Mouse (Mus musculus) lung, postnatal 25 days (tissue): ENCODE measurements at regions not wholly inside any gene's neighbourhood (a gene's known extent, or its start where the extent isn't known, plus 50 kb on each side); places are given as distances from the start of the nearest gene placed in this dataset.

ENCODE experiments used
- DNase-seq: peaks from one replicate; pipeline ENCODE4 v3.0.0; 2022; ENCODE audit warnings: low spot score

DNA sequence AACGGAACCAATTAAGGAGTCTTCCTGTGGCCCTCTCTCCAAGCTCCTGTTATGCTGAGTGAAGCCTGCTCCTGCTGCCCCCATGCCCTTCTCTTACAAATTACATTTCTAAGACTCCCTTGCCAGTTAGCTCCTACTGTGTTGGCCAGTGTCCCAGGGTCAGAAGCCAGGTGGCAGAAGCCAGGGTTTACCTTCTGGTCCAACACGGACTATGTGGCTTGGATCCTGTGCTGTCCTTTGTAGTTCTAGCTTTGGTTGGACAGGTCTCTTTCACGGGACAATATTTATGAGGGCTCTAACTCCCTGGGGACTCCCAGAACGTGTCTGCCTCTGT is 134.3 kb downstream of the Nufip1 start:
- DNase-seq, result no peak

DNA sequence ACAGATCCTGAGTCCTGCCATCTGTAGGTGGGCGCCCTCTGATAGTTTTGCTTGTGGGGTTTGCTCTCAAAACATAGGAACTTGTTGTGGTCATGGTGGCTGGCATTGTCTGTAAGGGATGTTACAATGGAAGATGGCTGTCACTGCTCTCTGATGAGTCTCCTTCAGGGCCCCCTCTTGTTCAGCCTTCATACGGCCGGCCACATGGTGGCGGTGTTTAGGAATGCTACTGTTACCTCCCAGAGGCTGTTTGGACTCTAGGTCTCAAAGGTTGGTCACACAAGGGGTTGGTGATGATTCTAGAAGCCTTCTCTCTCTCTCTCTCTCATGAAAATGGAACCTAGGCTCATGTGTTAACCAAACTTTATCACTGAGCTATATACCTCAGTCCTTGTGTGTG is 137.0 kb downstream of the Nufip1 start:
- no peak for DNase-seq

DNA sequence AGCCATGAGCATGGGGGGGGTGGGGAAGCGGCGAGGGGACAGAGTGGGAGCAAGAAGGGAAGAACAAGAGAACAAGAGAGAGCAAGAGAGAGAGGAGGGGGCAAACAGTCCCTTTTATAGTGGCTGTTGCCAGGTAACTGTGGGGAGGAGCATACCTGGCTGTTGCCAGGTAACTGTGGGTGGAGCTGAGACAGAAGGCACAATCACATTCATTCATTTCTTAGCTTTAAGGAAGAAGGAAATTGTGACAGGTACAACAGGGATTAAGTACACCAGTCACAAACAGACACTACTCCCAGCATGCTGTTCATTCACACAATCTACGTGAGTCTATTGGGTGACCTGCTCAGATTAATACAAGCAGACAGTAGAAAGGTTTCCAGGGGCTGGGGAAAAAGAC is 143.2 kb downstream of the Nufip1 start:
- no peak for DNase-seq

DNA sequence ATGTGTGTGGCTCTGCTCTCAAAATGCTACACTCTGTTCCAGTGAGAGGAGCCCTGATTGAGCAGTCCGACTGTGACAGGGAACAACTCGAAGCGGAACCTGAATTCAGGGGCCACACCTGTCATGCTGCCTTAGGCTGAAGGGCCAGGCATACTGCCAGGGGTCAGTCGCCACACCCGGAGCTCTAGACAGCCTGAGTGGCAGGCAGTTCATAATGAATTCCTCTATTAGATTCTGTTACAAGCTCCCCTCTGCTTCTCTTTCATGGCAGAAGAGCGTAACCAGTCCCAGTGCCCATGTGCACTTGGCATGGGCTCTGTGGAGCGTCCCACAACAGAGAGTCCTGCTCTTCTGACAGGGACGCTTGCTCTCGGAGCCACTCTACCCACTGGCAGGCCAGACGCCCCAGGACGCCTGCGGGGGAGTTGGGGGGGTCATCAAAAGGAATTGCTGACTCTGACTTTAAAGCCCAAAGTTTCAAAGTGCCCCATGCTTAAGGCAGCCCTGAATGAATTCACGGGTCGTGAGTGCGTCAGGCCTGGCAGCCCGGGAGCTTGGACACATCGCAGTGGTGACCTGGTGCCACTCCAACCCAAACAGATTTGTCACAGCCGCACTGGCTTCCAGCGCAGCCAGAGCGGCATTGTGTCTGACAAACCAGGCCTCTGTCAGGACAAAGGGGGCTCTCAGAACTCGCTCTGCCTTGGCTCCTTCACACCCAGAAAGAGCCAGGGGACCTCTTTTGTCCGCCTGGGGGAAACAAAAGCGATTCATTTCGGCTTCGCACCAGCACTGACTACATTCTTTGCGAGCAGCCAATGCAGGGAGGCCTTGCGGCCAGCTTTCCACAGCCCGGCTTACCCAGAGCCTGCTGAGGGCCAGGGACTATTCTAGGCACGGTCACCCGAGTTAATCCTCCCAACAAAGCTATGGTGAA is 144.1 kb downstream of the Nufip1 start:
- peak; percentile 23 for DNase-seq

DNA sequence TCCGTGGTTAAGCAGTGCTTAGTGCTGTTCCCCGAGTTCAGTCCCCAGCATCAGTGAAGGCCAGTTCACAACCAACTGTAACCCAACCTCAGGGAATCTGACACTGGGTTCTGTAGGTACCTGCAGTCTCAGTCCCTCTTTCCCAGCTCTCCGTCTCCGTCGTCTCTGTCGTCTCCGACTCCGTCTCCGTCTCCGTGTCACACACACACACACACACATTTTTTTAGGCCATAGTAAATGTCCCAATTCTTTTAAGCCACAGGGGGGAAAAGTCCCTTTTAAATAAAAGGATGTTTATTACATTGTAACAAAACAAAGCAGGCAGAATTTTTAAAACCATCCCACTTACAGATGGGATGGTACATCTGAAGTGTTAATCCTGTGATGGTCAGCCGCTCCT is 145.3 kb downstream of the Nufip1 start:
- no peak for DNase-seq

DNA sequence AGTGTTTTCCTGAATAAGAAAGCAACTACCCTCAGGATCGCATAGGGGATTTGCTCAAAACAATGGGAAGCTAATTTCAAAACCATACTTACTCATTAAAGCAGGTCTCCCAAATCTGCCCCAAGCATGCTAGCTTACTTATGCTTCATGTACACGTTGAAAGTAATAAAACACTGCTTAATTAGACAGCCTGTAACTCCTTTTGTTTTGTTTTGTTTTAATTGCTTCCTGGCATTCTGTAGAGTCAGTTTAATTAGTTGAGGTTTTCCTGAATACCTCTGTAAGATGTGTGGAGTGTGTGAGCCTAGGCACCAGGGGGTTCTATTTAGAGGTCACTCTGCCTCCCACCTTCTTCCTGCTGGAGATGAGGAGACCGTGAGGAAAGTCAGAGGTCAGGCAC is 147.9 kb downstream of the Nufip1 start:
- DNase-seq, result no peak

DNA sequence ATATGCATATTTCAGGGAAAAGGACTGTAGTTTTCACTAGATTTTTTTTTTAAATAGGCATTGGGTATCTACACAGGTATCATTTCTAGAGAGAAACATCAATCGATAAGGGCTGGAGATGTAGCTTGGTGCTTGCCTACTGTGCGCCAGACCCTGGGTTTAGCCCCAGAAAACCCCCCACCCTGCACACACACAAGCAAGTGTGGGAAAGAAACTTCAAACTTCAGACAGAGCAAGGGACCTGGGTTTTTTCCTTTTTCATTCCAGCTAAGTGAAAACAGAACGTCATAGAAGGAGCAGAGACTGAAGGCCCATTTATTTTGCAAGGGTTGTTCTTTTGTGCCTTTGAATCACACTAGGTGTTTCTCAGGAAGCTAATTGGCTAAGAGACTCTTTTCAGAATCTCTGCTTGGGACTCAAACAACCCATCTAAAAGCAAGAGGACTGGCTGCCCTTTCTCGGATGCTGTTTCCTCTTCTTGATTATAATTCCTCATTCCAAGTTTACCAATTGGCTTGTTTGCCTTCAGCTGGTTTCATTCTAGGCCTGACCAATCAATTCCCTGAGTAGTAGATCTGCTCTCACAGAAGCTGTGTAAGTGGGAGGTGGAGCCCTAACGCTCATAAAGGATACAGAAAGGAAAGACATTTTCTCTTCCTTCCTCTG is 150.1 kb downstream of the Nufip1 start:
- DNase-seq, result no peak

DNA sequence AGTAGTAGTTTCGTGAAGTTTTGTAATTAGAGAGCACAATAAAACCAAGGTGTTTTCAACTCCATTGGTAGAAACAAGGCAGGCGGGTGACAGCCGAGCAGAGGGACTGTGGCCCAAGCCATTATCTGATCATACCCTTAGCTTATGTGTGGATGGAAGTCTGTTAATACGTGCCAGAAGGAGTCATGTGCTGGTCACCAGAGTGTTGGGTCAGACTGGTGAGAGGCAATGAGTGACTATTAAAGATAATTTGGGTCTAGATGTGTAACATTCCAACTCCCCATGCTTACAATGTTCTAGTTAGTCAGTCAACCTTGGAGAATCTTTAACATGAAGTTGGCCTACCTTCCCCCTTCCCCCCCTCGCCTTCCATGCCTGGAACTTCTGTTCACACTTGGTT is 151.1 kb upstream of the Tsc22d1 start:
- no peak for DNase-seq

DNA sequence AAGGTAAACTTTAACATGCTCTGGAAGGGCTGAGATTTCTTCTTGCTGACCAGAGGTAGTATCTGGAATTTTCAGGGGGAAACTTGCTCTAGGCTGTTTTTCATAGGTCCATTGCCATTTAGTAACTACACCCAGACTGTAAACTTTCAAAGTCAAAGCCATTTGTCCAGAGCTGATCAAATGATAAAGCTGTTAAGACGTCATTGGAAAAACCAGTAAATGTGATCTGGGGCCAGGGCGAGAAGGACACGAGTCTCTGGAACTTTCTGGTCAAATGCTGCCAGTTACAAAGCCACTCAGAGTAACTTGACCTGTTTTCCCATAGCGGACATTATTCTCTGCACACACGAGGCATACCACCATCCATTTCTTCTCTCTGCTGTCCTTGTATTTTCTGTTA is 148.9 kb upstream of the Tsc22d1 start:
- no peak for DNase-seq

DNA sequence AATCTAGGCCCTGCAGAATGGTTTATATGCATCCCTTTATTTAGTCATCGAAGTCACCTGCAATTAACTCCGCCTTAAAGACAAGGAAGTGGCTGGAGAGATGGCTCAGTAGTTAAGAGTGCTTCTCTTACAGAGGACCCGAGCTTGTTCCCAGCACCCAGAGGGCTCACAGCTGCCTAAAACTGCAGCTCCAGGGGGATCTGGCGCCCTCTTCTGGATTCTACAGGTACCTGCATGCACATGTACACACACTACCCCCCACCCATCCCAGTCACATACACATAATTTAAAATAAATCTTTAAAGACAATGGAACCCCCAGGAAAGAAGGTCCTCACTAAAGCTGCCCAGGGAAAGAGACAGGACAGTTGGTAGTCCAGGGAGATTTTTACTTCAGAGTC is 148.5 kb upstream of the Tsc22d1 start:
- DNase-seq, result no peak

DNA sequence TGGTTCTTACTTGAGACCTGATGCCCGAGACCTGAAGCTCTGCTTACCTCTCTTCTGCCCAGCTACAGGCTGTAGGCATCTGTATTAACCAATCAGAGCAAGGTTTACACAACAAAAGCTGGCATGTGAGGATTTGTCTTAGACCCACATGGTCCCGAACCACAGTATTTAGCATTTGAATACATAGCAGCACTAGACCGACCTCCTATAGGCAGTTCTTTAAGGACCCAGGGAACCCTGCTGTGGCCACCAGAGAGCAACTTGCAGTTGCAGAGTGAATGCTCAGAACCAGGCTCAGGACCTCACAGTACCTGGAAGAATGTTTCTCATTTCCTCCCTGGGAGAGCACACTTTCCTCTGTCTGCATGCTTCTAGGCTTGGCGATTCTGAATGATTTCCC is 147.7 kb upstream of the Tsc22d1 start:
- DNase-seq, result no peak

DNA sequence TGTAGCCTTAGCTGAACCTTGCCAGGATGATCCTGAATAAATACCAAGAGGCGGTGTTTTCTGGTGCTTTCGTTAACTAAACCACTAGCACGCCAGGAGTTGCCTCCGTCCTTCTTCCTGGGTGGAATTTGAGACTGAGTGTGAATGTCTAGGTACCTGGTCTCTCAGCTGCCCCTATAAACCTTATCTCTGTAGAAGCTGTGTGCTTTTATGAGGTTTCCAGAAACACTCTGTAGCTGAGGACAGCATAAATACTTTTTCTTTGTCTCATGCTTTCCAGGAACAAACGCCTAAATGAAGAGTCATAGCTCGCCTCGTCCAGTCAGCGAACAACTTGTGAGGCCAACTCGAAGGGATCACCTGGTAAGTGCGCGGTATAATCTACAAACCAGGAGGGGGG is 143.6 kb upstream of the Tsc22d1 start:
- DNase-seq, result no peak

DNA sequence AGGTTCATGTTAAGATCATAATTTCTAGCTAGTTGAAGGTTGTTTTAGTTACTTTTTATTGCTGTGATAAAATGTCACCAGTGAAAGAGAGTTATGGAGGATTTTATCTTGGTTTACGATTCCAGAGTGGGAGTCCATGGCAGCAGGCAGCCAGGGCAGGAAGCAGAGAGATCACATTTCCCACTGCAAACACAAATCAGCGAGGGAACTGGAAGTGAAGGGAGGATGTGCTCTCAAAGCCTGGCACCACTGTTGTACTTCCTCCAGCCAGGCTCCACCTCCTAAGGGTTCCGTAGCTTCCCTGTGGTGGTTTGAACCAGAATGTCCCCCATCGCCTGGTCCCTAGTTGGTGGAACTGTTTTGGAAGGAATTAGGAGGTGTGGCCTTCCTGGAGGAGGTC is 141.9 kb upstream of the Tsc22d1 start:
- DNase-seq, result no peak

DNA sequence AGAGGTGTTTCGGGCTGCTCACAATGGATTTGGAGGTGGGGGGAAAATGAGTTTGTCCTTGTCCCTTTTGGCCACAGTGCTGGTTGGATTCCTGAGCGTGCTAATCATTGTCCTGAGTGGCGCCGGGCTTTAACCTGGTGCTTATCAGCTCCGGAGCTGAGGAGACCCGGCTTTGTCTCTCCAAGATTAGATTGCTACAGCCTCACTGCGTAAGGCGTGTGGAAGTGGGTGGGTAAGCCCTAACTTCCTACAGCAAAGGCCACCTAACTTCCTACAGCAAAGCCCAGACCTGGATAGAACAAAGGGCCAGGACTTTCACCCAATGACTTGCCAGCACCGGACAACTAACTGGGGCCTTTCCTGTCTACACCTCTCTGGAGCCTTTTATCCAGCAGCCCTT is 138.1 kb upstream of the Tsc22d1 start:
- DNase-seq, result no peak

DNA sequence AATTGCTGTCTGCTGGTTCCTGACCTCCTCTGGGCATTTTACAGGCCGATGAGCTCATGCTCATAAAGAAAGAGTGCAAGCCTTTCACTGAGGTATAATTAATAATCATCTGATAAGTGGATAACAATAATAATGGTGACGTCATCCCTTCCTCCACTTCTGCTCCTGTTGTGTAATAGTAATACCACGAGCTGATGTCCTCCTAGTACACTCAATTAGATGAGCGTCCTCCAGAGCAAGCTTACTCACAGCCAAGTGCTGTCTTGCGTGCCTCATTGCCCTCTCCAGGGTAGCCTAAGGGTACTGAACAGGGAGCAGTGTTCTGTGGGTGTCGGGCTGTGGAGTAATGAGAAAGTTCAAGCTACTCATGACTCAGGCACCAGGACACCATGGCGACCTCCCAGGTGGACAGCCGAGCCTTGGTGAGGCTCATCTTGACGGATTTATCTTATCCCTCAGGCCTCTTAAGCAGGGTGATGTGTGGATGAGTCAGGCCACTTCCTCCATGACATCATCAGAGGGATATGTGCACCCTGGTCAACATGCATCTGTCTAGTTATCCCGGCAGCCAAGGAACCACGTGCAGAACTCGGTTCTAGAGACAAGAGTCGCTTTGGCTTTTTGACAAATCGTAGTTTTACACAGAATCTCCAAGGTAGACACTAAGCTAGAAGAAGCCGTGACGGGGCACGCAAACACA is 135.9 kb upstream of the Tsc22d1 start:
- DNase-seq, result no peak

DNA sequence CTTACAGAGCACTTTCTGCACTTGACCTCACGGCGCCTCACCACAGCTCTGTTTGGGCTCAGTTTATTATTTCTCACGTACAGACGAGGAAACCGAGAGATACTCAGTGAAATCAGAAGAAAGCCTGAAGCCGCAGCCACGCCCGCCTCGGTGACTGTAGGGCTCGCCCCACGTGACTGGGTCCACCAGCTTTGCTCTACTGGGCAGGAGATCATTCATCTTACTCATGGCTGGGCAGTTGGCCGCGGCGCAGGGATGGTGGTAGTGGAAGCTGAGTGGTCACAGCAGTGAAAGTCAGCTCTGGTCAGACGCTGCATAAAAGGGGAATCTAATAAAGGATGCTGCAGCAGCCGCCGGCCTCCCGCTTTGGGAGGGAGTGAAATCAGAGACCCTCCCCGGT is 135.2 kb upstream of the Tsc22d1 start:
- DNase-seq, result no peak

DNA sequence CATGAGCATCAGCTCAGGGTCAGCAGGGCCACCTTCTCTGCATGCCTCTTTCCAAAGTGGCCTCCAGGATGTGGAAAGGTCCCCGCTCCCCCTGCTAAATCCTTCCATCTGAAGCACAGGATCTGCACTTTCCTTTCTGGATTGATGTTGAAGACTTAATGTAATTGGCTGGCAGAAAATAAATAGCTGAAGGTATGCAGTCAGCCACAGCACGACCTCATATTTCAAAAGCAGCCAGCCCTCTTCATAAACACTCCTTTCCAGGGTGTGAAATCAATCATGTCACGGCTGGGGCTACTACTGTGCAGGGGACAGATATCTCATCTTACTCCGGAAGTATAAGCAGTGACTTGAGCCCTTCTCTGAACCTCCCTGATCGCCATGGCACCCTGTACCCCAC is 132.9 kb upstream of the Tsc22d1 start:
- no peak for DNase-seq

DNA sequence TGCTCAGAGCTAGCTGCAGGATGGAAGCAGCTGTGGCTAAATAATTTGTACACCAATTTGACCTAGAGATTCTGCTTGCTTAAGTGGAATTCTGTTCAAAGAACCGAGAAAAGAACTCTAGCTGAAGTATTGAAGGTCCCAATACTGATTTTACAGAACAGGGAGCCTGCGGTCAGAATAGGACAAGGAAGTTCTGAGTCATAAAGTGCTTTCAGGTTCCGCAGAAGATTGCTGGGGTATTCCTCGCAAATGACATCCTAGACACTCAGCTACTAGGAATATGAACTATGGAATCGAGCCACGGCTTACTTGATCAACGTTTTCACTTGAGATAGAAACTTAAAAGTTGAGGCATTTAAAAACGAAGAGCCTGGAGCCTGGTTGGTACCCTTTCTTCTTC is 127.0 kb upstream of the Tsc22d1 start:
- DNase-seq, result no peak

DNA sequence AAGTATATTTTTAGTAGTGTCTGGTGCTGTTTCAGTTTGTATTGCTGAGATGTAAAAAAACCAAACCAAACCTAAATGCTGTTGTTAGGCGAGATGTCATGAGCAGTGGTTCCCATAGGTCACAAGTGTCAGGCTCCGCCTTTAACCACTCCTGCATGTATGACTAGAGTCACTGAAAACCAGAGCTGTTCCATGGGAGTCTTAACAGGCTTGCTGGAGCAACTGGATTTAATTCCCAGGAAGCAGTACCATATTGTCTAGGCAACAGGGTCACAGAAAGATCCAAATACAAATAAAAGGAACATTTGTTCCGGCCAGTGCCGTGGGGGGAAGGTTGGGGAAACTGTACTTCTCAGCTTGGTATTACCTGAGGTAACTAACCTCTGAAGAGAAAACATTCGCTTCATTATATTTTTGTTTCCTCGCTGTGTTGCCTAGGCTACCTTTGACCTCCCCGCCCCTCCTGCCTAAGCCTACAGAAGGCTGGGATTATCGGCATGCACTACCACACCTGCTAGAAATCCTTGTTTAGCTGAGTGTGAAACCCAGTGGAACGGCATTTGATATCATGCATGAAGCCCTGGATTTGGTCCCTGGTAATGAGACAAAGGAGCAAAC is 124.3 kb upstream of the Tsc22d1 start:
- no peak for DNase-seq

DNA sequence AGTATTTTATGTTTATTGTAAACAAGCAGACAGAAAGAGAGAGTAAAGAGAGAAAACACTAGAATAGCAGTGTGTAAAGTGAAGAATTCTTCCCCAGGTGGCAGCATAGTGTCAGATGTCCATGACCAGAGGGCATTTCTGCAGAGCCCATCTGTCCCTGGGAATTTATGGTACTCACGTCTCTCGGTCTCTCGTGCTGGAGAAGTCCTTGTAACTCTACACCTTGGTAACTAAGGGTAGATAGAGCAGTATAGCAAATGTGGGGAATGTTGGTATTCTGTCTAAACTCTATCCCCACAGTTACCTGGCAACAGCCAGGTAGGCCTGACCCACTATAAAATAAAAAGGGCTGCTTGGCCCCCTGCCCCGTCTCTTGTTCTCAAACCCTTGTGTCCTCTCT is 122.5 kb upstream of the Tsc22d1 start:
- DNase-seq, result no peak

DNA sequence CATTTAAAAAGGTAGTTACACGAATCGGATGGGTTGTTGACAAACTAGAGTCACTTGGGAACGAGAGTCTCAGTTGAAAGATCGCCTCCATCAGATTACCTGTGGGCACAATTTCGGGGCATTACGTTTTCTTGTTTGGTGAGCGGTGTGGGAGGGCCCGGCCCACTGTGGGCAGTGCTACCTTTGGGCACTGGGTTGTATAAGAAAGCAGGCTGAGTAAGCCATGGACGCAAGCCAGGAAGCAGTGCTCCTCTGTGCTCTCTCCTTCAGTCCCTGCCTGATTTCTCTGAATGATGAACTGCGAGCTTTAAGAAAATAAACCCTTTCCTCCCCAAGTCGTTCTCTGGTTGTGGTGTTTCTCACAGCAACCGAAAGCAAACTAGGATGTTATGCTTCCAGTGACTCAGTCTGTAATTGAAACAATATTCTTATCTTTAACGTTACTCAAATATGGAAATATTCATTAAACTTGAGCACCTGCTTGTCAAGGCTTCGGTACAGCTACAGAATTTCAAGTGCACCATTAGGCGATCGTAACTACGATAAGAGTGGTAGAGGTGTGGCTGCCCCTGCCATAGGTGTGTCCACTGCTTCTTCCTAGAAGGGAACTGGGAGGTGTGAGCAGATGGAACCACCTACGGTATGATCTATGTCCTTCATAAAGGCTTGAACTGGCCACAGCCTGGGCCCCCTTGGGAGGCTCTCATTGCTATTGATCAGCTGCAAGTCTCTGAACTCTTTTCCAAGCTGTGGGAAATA is 119.2 kb upstream of the Tsc22d1 start:
- DNase-seq, result peak; percentile 34

DNA sequence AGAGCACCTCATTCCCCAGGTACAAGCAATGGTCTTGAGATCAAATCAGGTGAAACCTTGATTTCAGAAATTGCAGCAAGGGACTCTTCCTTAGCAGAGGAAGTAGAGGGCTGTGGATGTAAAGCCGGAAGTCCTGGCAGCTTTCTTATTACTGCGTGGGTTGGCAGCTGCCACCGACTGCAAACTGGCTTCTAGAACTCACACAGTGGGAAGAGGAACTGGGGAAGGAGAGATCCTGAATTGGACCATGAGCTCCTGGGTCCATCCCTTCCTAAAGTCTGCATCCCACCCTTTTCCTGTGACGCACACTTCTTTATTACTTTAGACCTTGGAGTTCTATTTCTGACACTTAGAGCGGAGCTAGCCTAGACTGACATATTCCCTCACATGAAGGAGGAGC is 116.9 kb upstream of the Tsc22d1 start:
- no peak for DNase-seq
